Mouse (Mus musculus): ENCODE results near the gene Gm3336. TPM values are rescaled to one million over a fixed set of nuclear protein-coding genes. Genes with fewer than 3 reads are reported as not detected.

Gm3336 gene
- total and polyA plus RNA-seq, 2 experiments, result 0.28 to 1.0 TPM

DNA sequence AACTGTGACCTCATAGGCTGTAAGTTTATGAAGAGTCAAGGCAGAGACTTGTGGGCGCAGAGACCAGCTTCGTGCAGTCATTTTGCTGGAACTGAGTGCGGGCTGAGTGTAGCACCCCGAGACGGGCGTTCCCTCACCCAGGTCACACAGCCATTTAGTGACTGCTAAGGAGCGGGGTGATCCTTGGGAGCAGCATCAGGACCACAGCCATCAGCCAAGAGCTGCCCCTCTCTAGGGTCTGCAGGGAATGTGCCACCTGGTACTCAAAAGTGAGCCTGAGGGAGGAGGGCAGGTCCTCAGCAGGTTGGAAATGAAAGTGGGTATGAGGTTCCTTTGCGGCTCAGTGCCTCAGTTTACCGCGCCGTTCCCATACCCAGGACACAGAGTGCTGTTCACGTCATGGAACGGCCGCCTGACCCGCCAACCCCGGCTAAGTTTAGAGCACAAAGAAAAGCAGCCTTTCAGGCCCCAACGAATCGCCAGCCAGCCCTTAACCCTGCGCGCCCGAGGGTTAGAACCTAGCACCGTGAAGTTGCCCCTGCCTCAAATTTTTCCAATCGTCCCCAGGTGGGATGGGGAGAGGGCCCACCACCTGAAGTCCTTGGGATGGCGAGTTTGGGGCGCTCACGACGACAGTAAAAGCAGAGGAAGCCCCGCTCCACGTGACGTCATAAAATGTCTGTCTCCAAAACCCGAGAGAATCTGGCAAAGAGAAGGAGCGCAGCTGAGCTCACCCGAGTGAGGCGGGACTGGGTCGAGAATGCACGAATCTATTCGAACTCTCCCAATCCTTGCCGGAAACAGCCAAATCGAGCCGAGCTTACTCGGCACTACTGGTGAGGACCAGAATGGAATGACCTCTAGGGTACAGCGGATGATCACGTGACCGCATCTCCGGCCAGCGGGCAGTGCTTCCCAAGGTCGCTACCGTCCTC is 25.6 kb downstream of the Gm3336 start:
- Histone ChIP-seq H3K9ac (ENCODE audit: low read depth, low read length) (peak overlapping the region; percentile 61), H3K27ac (replicated peaks; ENCODE audit: insufficient read depth, low read depth, low read length) (peak overlapping the region; percentile 56)
- 14% methylated on average over 48 of the region's 48 CpGs for WGBS

DNA sequence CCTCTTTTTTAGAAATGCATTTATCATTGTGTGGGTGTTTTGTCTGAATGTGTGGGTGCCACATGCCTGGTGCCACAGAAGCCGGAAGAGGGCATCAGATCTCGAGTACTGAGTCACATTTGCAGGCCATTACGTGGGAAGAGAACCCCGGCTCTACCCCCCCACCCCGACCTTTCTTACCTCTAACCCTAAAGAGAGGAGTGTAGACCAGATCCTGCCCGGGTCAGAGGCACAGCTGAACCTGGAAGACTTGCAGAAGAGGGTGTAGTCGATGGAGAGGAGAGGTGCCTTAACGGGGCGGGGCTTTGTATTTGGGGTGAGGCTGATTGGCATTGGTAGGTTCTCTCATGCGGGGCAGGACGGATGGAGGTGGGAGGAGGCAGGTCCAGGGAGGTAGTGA is 26.5 kb downstream of the Gm3336 start:
- Histone ChIP-seq H3K4me1 (ENCODE audit: control insufficient read depth, insufficient read depth, low read length) (peaks cover 3% of the 10 kb centered on the region; the same call in 1 of the 2 replicates), H3K79me2 (ENCODE audit: control insufficient read depth, insufficient read depth, low read length) (no peaks in the 10 kb centered on the region), H3K4me3 (ENCODE audit: insufficient read depth, low read depth, low read length) (no peak overlapping the region), H3K36me3 (ENCODE audit: control insufficient read depth, insufficient read depth, low read length) (no peaks in the 10 kb centered on the region), H3K27me3 (ENCODE audit: control insufficient read depth, insufficient read depth, low read length) (no peaks in the 10 kb centered on the region), H3K9ac (ENCODE audit: low read depth, low read length) (no peak overlapping the region), H3K27ac (replicated peaks; ENCODE audit: insufficient read depth, low read depth, low read length) (no peak overlapping the region)
- DNase-seq (ENCODE audit: extremely low read depth, low read depth, low spot score), result peak; percentile 69
- TF ChIP-seq POLR2A (IDR thresholded peaks at IDR 0.05; ENCODE audit: extremely low read depth, insufficient read depth, low read length), result no peak
- no peak for TF ChIP-seq CTCF (IDR thresholded peaks at IDR 0.05; ENCODE audit: low read depth, low read length)
- 41% methylated on average over 11 of the region's 11 CpGs for WGBS

More for the DNA sequence above, 25.6 kb downstream of the Gm3336 start:
- peaks cover 3% of the 10 kb centered on the region; the same call in 1 of the 2 replicates for H3K4me1 ChIP-seq (ENCODE audit: control insufficient read depth, insufficient read depth, low read length)
- H3K79me2 ChIP-seq (ENCODE audit: control insufficient read depth, insufficient read depth, low read length), result no peaks in the 10 kb centered on the region
- H3K36me3 ChIP-seq (ENCODE audit: control insufficient read depth, insufficient read depth, low read length), result no peaks in the 10 kb centered on the region
- peak; percentile 90 for DNase-seq (ENCODE audit: extremely low read depth, low read depth, low spot score)
- peak overlapping the region; percentile 44 for H3K4me3 ChIP-seq (ENCODE audit: insufficient read depth, low read depth, low read length)
- no peaks in the 10 kb centered on the region for H3K27me3 ChIP-seq (ENCODE audit: control insufficient read depth, insufficient read depth, low read length)
- TF ChIP-seq CTCF (IDR thresholded peaks at IDR 0.05; ENCODE audit: low read depth, low read length) (no peak), POLR2A (IDR thresholded peaks at IDR 0.05; ENCODE audit: extremely low read depth, insufficient read depth, low read length) (0 out of 2 replicates have a peak, but pooled peaks have one; percentile 35)

GRCm38 (mm10) chr8:70745691-70746220 is 27.4 kb downstream of the Gm3336 start:
- no peaks in the 10 kb centered on the region for H3K27me3 ChIP-seq (ENCODE audit: control insufficient read depth, insufficient read depth, low read length)
- WGBS, result 90% methylated on average over 19 of the region's 19 CpGs
- no peaks in the 10 kb centered on the region for H3K36me3 ChIP-seq (ENCODE audit: control insufficient read depth, insufficient read depth, low read length)
- no peak overlapping the region for H3K9ac ChIP-seq (ENCODE audit: low read depth, low read length)
- no peak for DNase-seq (ENCODE audit: extremely low read depth, low read depth, low spot score)
- H3K79me2 ChIP-seq (ENCODE audit: control insufficient read depth, insufficient read depth, low read length), result no peaks in the 10 kb centered on the region
- no peak overlapping the region for H3K4me3 ChIP-seq (ENCODE audit: insufficient read depth, low read depth, low read length)
- peaks cover 3% of the 10 kb centered on the region; the same call in 1 of the 2 replicates for H3K4me1 ChIP-seq (ENCODE audit: control insufficient read depth, insufficient read depth, low read length)
- TF ChIP-seq CTCF (IDR thresholded peaks at IDR 0.05; ENCODE audit: low read depth, low read length), result no peak
- no peak for TF ChIP-seq POLR2A (IDR thresholded peaks at IDR 0.05; ENCODE audit: extremely low read depth, insufficient read depth, low read length)
- H3K27ac ChIP-seq (replicated peaks; ENCODE audit: insufficient read depth, low read depth, low read length), result no peak overlapping the region

GRCm38 (mm10) chr8:70746676-70747075 is 28.3 kb downstream of the Gm3336 start:
- Histone ChIP-seq H3K27ac (replicated peaks; ENCODE audit: insufficient read depth, low read depth, low read length) (no peak overlapping the region), H3K36me3 (ENCODE audit: control insufficient read depth, insufficient read depth, low read length) (no peaks in the 10 kb centered on the region), H3K79me2 (ENCODE audit: control insufficient read depth, insufficient read depth, low read length) (no peaks in the 10 kb centered on the region), H3K27me3 (ENCODE audit: control insufficient read depth, insufficient read depth, low read length) (no peaks in the 10 kb centered on the region), H3K9ac (ENCODE audit: low read depth, low read length) (no peak overlapping the region), H3K4me1 (ENCODE audit: control insufficient read depth, insufficient read depth, low read length) (peaks cover 3% of the 10 kb centered on the region; the same call in 1 of the 2 replicates), H3K4me3 (ENCODE audit: insufficient read depth, low read depth, low read length) (no peak overlapping the region)
- TF ChIP-seq POLR2A (IDR thresholded peaks at IDR 0.05; ENCODE audit: extremely low read depth, insufficient read depth, low read length) (no peak), CTCF (IDR thresholded peaks at IDR 0.05; ENCODE audit: low read depth, low read length) (no peak)
- no peak for DNase-seq (ENCODE audit: extremely low read depth, low read depth, low spot score)
- 93% methylated on average over 9 of the region's 9 CpGs for WGBS

- 95% methylated on average over 18 of the region's 18 CpGs for WGBS
- Histone ChIP-seq H3K36me3 (ENCODE audit: control insufficient read depth, insufficient read depth, low read length) (no peaks in the 10 kb centered on the region), H3K27ac (replicated peaks; ENCODE audit: insufficient read depth, low read depth, low read length) (no peak overlapping the region), H3K4me3 (ENCODE audit: insufficient read depth, low read depth, low read length) (no peak overlapping the region), H3K4me1 (ENCODE audit: control insufficient read depth, insufficient read depth, low read length) (peaks cover 3% of the 10 kb centered on the region; the same call in 1 of the 2 replicates), H3K9ac (ENCODE audit: low read depth, low read length) (no peak overlapping the region), H3K27me3 (ENCODE audit: control insufficient read depth, insufficient read depth, low read length) (no peaks in the 10 kb centered on the region), H3K79me2 (ENCODE audit: control insufficient read depth, insufficient read depth, low read length) (no peaks in the 10 kb centered on the region)
- no peak for DNase-seq (ENCODE audit: extremely low read depth, low read depth, low spot score)
- no peak for TF ChIP-seq CTCF (IDR thresholded peaks at IDR 0.05; ENCODE audit: low read depth, low read length)
- no peak for TF ChIP-seq POLR2A (IDR thresholded peaks at IDR 0.05; ENCODE audit: extremely low read depth, insufficient read depth, low read length)
These were observed 29.0 kb downstream of the Gm3336 start for GRCm38 (mm10) chr8:70747211-70747890.

Measured in liver, adult 2 months (tissue).